Mouse (Mus musculus) gastrocnemius, adult 2 months (tissue): Measurements from ENCODE around the gene Mapk1ip1l. TPM values are rescaled to one million over a fixed set of nuclear protein-coding genes. Genes with fewer than 3 reads are reported as not detected.
"Not testable (repeated sequence)": the region's sequence is repeated elsewhere in the genome, so short reads cannot be mapped to it uniquely, and the experiment has no call there.

Experiments
- DNase-seq: peaks from one replicate; pipeline ENCODE4 v3.0.0; 2022
- H3K27ac ChIP-seq: fragments of 200-600 bp; 2 replicates; pipeline ENCODE4 v1.8.1; 2022; ENCODE audit warnings: mild to moderate bottlenecking
- H3K4me3 ChIP-seq: fragments of 200-600 bp; 2 replicates; pipeline ENCODE4 v1.8.1; 2022; ENCODE audit warnings: mild to moderate bottlenecking, moderate library complexity
- CTCF ChIP-seq: fragments of 200-600 bp; IDR thresholded peaks from 2 replicates; pipeline ENCODE4 v1.8.1; 2022; ENCODE audit warnings: antibody characterized with exemption, mild to moderate bottlenecking, moderate library complexity
- intact Hi-C: fragments of 180-260 bp; cut with DNase I; formaldehyde crosslinking; loops from one replicate; pipeline ENCODE4 v1.15.1; 2025
- total RNA-seq, 2 experiments: library from RNA; stranded (reverse); gene quantifications; 2 replicates each; pipeline ENCODE4 v1.2.3; 2021

Gene Mapk1ip1l
- total RNA-seq, 2 experiments from 2014 or later, result 27.8 to 28.1 TPM

GRCm38 (mm10) chr14:47310342-47311181 is 12.5 kb downstream of the Mapk1ip1l start:
- Histone ChIP-seq H3K27ac (no peak overlapping the region), H3K4me3 (no peak overlapping the region)
- intact Hi-C loops, result no loop called here
- DNase-seq, result no peak
- no peak for TF ChIP-seq CTCF

- intact Hi-C loops, result no loop called here
- DNase-seq, result no peak
- no peak overlapping the region for H3K27ac ChIP-seq
- no peak for TF ChIP-seq CTCF
- H3K4me3 ChIP-seq, result no peak overlapping the region
Measured at GRCm38 (mm10) chr14:47319362-47319761, 21.3 kb downstream of the Mapk1ip1l start.

DNA sequence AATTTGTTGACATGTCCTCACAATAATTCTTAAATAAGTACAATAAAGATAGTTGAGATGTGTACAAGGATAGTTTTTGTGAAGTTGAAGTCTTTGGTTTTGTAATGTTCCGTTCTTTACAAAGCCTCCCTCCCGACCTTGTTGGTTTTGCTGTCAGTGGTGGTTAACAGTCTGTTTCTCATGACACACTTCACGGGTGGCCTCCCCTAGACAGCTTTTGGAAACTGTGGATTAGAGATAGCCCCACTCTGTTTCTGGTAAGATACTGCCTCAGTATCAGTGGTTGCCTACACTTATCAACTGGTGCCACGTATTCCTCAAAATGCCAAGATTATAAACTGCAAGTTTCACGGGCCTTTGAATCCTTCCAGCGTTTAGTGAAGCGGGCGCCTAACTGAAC is 23.5 kb downstream of the Mapk1ip1l start:
- DNase-seq, intact Hi-C loops, H3K4me3 ChIP-seq, H3K27ac ChIP-seq: not testable (repeated sequence)

DNA sequence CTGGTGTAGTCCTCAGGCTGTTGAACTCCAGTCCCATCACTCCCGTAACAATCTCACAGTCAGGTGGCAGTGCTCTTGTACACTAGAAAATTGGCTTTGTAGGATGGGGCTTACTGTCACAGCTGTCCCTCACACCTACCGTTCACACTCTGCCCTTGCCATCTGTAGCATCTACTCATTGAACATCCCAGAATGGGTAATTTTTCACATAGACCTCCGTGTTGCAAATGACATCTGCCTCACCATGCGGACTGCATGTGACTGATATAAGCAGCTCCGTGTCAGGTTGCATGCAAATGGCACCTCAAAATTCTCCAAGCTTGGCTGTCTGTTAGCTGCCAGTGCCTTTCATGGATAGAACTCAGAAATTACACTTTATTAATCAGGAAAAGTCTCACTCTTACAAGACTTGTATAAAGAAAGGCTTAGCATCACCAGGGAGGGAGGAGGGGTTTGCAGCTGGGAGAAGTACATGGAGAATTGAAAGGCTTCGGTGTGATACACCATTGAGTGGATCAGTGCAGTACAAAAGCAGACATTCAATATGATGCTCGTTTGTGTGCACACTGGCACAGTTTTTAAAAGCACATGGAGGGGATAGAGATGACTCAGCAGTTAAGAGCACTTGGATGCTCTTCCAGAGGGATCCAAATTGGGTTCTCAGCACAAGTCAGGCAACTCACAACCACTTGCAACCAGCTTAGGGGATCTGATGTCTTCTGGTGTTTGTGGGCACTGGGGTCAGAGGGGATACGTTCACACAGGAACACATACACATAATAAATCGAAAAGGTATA is 28.1 kb downstream of the Mapk1ip1l start:
- Histone ChIP-seq H3K4me3 (no peak overlapping the region), H3K27ac (no peak overlapping the region)
- no peak for TF ChIP-seq CTCF
- DNase-seq, result no peak
- intact Hi-C loops, result no loop called here

DNA sequence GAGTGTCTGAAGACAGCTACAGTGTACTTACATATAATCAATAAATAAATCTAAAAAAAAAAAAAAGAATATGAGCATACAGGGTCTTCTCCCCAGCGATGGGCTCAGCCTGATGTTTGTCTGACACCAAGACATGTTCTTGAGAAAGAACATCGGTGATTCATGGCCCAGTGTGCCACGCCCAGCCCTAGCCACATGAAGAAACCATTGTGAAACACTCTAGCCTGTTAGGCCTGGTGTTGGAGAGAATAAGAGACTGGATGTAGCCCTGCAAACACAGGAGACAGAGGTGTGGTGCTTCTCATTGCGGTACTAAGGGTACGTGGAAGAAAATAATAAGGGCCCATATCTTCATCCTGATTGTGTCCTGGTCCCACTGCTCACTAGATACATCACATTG is 29.3 kb downstream of the Mapk1ip1l start:
- intact Hi-C loops, result no loop called here
- H3K4me3 ChIP-seq, result no peak overlapping the region
- DNase-seq, result no peak
- no peak overlapping the region for H3K27ac ChIP-seq
- TF ChIP-seq CTCF, result no peak

- DNase-seq, result no peak
- no peak for TF ChIP-seq CTCF
- intact Hi-C loops, result loop anchor here (10.0 kb wide), 1 partner anchor 203 kb away; no protein-coding TSS in a partner anchor
- H3K4me3 ChIP-seq, result no peak overlapping the region
- H3K27ac ChIP-seq, result no peak overlapping the region
Measured at GRCm38 (mm10) chr14:47331920-47332319, 33.9 kb downstream of the Mapk1ip1l start.

DNA sequence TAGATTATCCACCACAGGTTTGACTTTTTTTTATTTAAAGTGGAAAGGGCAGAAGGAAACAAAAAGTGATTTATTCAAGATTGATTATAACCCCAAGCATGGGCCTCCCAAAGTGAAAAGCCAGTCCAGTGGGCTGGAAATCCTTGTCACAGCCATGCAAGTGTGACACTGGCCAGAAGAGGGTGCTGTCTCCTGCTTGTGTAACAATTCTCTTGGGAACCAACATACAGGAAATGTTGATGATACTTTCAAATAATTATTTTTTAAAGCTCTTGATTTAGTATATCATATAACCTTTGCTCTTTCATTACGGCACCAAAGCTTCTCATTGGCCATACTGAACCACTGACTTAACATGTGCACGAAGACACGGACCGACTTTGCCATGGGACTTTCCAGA is 36.8 kb downstream of the Mapk1ip1l start:
- intact Hi-C loops, result loop anchor here (1.0 to 10.0 kb wide), 2 partner anchors 61 to 200 kb away; no protein-coding TSS in a partner anchor
- peak; percentile 97 for TF ChIP-seq CTCF
- peak; percentile 67 for DNase-seq
- H3K27ac ChIP-seq, result peak overlapping the region; percentile 1; the same call in 1 of the 2 replicates
- no peak overlapping the region for H3K4me3 ChIP-seq

DNA sequence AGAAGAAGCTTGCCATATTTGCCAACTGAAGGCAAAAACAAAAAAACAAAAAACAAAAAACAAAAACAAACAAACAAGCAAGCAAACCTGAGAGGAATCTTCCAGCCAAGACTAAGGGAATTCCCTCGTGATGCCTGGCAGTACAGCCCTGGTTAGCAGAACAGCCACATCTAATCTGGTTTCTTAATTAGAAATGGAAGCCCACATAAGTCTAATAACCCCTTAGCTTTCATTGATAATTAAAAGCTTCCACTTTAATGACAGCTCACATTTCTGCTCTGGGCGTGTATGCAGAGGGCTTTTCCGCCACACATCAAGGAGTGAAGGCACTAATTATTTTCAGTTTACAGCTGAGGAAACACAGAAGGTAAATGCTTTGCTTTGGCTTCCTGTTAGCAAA is 37.2 kb downstream of the Mapk1ip1l start:
- intact Hi-C loops, result loop anchor here (10.0 kb wide), 1 partner anchor 200 kb away; no protein-coding TSS in a partner anchor
- H3K4me3 ChIP-seq, result no peak overlapping the region
- no peak for DNase-seq
- H3K27ac ChIP-seq, result peak overlapping the region; percentile 1; the same call in 1 of the 2 replicates
- TF ChIP-seq CTCF, result no peak

DNA sequence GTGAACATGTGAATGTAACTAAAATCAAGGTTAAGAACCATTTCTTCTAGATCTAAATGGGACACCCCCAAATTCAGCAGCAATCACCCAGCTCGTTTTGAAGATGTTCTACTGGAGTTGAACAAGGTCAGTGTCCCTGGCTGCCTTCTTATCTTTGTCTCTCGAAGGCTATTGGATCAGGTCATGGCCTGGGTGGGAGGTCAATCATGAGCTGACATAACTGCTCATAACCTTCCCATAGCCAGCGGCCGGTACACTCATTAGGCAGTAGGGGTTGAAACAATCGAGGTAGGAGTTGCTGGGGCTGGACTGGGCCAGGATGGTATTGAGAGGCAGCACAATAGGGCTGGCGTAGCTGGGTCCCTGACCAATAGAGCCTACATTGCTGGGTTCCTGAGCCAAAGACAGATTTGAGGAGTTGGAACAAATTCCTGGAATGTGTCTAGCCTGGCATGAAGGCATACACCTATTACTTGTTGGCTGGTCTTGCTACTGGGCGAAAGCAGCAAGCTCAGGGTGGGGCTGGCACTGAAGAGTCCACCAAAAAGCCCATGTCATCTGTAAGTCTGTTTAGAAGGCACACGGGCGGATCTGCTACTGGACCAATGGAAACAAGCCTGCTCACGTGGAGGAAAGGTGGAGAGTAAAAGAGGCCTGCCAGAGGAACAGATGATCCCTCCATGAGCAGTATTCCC is 42.3 kb downstream of the Mapk1ip1l start:
- no peak overlapping the region for H3K4me3 ChIP-seq
- no peak for DNase-seq
- intact Hi-C loops, result no loop called here
- TF ChIP-seq CTCF, result no peak
- no peak overlapping the region for H3K27ac ChIP-seq

GRCm38 (mm10) chr14:47341811-47342291 is 43.8 kb downstream of the Mapk1ip1l start:
- Histone ChIP-seq H3K27ac (no peak overlapping the region), H3K4me3 (no peak overlapping the region)
- no peak for TF ChIP-seq CTCF
- intact Hi-C loops, result no loop called here
- no peak for DNase-seq

DNA sequence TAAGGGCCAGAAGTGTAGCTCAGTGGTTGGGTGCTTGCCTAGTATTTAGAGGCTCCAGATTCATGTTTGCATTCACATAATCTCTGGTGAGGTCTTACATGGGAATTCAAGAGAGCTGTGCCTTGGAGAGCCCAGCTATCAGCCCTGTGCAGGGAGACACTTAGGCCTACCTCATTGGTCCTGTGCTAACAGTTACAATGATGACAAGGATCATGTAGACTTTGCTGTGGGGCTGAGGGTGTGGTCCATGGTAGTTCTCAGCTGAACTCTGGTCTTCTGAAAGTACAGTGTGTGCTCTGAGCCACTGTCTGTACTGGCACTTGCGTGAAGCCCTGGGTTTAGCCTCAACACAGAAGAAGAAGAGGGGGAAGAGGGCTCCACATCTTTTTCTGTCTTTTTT is 48.6 kb downstream of the Mapk1ip1l start:
- H3K4me3 ChIP-seq, result no peak overlapping the region
- no peak for DNase-seq
- intact Hi-C loops, result no loop called here
- no peak overlapping the region for H3K27ac ChIP-seq
- no peak for TF ChIP-seq CTCF

DNA sequence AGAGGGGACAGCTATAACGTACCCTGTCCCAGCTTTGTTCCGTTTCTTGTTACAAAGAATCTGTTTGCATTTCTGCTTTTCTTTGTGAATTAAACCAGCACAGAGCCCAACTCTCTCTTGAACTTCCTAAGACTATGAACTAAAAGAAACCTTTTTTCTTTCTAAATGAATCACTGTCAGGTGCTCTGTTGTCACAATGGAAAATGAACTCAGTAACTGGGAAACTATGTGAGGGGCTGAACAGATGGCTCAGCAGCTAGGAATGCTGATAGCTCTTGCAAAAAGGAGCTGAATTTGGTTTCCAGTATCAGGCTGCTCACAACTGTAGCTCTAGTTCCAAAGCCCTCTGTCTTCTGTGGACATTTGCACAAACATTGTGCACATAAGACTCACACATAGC is 52.9 kb downstream of the Mapk1ip1l start:
- TF ChIP-seq CTCF, result no peak
- Histone ChIP-seq H3K27ac (no peak overlapping the region), H3K4me3 (no peak overlapping the region)
- intact Hi-C loops, result no loop called here
- no peak for DNase-seq
